Mouse (Mus musculus) heart, embryonic 16.5 days (tissue): ENCODE results near the gene Enpp5. TPM values are rescaled to one million over a fixed set of nuclear protein-coding genes. Genes with fewer than 3 reads are reported as not detected.

Experiments used
- ATAC-seq: fragments of 200-750 bp; cut with Nextera tagmentation; replicated peaks from 2 replicates; pipeline ENCODE4 v1.8.0; 2017; ENCODE audit warnings: moderate number of reproducible peaks; ENCODE audit not compliant: insufficient read depth, low FRiP score; ENCODE audit errors: extremely low read depth
- H3K27ac ChIP-seq: fragments of 300-500 bp; sonication (generic); 2 replicates; pipeline ENCODE4 v1.5.1; 2014; ENCODE audit warnings: mild to moderate bottlenecking, low read length, control low read depth, moderate library complexity
- H3K27me3 ChIP-seq: fragments of 300-500 bp; sonication (generic); 2 replicates; pipeline ENCODE4 v1.6.1; 2014; ENCODE audit warnings: low read length, mixed read lengths; ENCODE audit not compliant: control insufficient read depth, insufficient read depth
- H3K36me3 ChIP-seq: fragments of 300-500 bp; sonication (generic); 2 replicates; pipeline ENCODE4 v1.6.1; 2014; ENCODE audit not compliant: control insufficient read depth, insufficient read depth
- H3K4me1 ChIP-seq: fragments of 300-500 bp; sonication (generic); 2 replicates; pipeline ENCODE4 v1.6.1; 2014; ENCODE audit warnings: low read length, mixed read lengths; ENCODE audit not compliant: control insufficient read depth, insufficient read depth
- H3K4me2 ChIP-seq: fragments of 300-500 bp; sonication (generic); 2 replicates; pipeline ENCODE4 v1.6.1; 2014; ENCODE audit warnings: low read depth, mild to moderate bottlenecking, control low read depth, low read length
- H3K4me3 ChIP-seq: fragments of 300-500 bp; sonication (generic); 2 replicates; pipeline ENCODE4 v1.5.1; 2014; ENCODE audit warnings: mild to moderate bottlenecking, control low read depth, low read length
- H3K9ac ChIP-seq: fragments of 300-500 bp; sonication (generic); 2 replicates; pipeline ENCODE4 v1.6.1; 2014; ENCODE audit warnings: low read length, control low read depth
- H3K9me3 ChIP-seq: fragments of 300-500 bp; sonication (generic); replicated peaks from 2 replicates; pipeline ENCODE4 v1.6.1; 2016; ENCODE audit warnings: low read length; ENCODE audit not compliant: control insufficient read depth
- WGBS: fragments of 180-500 bp; shearing (Covaris S2); extraction: QIAGEN DNeasy Blood & Tissue Kit; methylation state at CpG from one replicate; pipeline ENCODE4 v1.1.7; 2014; 5-methylcytosine and 5-hydroxymethylcytosine counted together
- polyA plus RNA-seq: library from polyadenylated mRNA; unstranded; fragments of >200 nt; fragmentation: Nextera tagmentation; extraction: Ambion mirVana; gene quantifications from 2 replicates; pipeline ENCODE4 v1.2.1, GENCODE M21; 2015

Enpp5 gene
- polyA plus RNA-seq, 1 experiment from 2014 or later: 24.3 TPM

DNA sequence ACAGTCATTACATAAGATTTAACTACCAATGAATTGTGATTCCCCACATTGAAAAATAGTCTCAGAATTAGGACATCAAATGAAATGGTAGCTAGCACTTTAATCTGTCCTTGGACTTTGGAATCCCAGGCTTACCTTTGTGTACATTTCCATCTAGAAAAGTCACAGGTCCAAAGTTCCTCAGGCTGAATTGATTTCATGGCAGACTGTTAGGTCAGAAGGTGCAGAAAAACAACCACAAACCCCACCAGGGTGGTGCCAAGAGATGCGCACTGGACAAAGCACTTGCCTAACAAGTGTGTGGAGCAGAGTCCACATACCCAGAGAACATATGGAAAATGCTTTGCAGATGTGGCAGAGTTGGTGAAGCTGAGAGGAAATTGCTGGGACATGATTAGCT, 21.5 kb upstream of the Enpp5 start:
- WGBS: 81% methylated on average over 1 of the region's 1 CpGs
- ATAC-seq: no peak
- no peaks in the 10 kb centered on the region for H3K9me3 ChIP-seq
- H3K4me3 ChIP-seq: no peak overlapping the region
- no peak overlapping the region for H3K9ac ChIP-seq
- H3K4me2 ChIP-seq: no peak overlapping the region
- no peaks in the 10 kb centered on the region for H3K4me1 ChIP-seq
- no peaks in the 10 kb centered on the region for H3K27me3 ChIP-seq
- no peaks in the 10 kb centered on the region for H3K36me3 ChIP-seq
- H3K27ac ChIP-seq: no peak overlapping the region

DNA sequence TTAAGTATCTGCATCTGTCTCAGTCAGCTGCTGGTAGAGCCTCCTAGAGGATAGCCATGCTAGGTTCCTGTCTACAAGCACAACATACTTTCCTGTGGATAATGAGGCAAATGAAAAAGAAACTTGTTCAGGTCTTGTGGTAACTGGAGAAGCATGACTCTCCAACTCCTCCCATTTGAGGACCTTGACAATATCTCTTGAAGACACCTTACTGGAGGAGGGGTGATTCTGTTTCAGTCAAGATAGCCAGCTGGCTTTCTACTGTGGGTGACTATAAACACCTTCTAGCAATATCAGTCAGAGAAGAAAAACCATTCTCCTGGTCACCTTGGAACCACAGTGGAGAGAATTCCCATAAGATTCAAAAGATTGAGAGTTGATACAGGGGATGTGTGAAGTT, 20.5 kb upstream of the Enpp5 start:
- Histone ChIP-seq H3K4me2 (no peak overlapping the region), H3K4me3 (no peak overlapping the region), H3K9ac (no peak overlapping the region), H3K36me3 (no peaks in the 10 kb centered on the region), H3K9me3 (no peaks in the 10 kb centered on the region), H3K27me3 (no peaks in the 10 kb centered on the region), H3K4me1 (no peaks in the 10 kb centered on the region), H3K27ac (no peak overlapping the region)
- no peak for ATAC-seq

- Histone ChIP-seq H3K27me3 (no peaks in the 10 kb centered on the region), H3K9me3 (no peaks in the 10 kb centered on the region), H3K27ac (no peak overlapping the region), H3K4me3 (no peak overlapping the region), H3K9ac (no peak overlapping the region), H3K4me1 (no peaks in the 10 kb centered on the region), H3K4me2 (no peak overlapping the region), H3K36me3 (no peaks in the 10 kb centered on the region)
- 94% methylated on average over 1 of the region's 1 CpGs for WGBS
- ATAC-seq: no peak
Observed at GRCm38 (mm10) chr17:44060781-44061180, 17.8 kb upstream of the Enpp5 start.

DNA sequence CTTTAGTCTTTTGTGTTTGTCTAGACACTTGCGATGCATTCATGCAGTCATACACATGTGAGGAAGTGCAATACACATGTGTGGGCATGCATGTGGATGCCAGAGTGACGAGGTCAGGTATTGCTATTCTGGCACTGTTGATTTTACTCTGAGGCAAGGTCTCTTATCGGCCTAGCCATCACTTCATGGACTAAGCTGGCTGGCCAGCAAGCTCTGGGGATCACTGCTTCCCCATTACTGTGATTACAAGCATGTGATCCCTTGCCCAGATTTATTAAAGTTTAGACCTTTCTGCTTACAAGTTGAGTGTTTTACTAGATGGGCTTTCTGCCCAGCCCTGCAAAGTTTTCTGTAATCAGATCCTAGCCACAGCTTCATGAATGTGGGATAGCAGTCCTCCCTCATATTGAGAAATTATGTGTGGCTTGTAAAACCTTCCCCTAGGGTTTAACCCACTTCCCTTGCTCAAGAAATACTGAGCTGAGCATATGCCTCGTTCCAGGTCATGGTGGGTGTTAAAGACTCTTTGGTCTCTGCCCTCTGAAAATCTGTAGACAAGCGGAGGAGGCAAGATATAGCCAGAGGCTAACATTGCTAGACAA, 17.2 kb upstream of the Enpp5 start:
- Histone ChIP-seq H3K27me3 (no peaks in the 10 kb centered on the region), H3K4me1 (no peaks in the 10 kb centered on the region), H3K4me3 (no peak overlapping the region), H3K4me2 (no peak overlapping the region), H3K27ac (no peak overlapping the region), H3K36me3 (no peaks in the 10 kb centered on the region), H3K9ac (no peak overlapping the region), H3K9me3 (no peaks in the 10 kb centered on the region)
- 79% methylated on average over 5 of the region's 5 CpGs for WGBS
- ATAC-seq: no peak

DNA sequence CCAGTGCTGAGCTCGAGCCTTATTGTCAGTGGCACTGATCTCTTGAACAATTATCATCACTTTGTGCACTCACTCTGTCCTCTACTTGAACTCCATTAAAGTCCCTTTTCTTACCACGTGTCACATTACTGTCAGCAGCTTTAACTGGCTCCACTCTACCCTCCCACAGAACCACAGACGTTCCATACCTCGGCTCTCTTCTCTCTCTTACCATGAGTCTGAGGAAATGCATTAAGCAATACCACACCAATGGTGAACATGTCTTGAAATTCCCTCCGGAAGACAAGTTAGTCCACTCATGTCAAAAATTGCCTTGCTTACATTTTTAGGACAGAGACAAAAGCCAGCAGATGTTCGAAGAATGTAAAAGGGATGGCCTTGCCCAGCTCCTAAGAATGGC, 9.7 kb upstream of the Enpp5 start:
- no peaks in the 10 kb centered on the region for H3K27me3 ChIP-seq
- 63% methylated on average over 6 of the region's 6 CpGs for WGBS
- H3K4me3 ChIP-seq: no peak overlapping the region
- H3K36me3 ChIP-seq: no peaks in the 10 kb centered on the region
- H3K27ac ChIP-seq: no peak overlapping the region
- ATAC-seq: no peak
- H3K4me1 ChIP-seq: no peaks in the 10 kb centered on the region
- H3K9me3 ChIP-seq: no peaks in the 10 kb centered on the region
- no peak overlapping the region for H3K4me2 ChIP-seq
- H3K9ac ChIP-seq: no peak overlapping the region

- Histone ChIP-seq H3K9me3 (no peaks in the 10 kb centered on the region), H3K4me2 (no peak overlapping the region), H3K36me3 (no peaks in the 10 kb centered on the region), H3K4me3 (no peak overlapping the region), H3K4me1 (no peaks in the 10 kb centered on the region), H3K9ac (no peak overlapping the region), H3K27me3 (no peaks in the 10 kb centered on the region), H3K27ac (no peak overlapping the region)
- no peak for ATAC-seq
Observed at GRCm38 (mm10) chr17:44071680-44072079, 6.9 kb upstream of the Enpp5 start.

DNA sequence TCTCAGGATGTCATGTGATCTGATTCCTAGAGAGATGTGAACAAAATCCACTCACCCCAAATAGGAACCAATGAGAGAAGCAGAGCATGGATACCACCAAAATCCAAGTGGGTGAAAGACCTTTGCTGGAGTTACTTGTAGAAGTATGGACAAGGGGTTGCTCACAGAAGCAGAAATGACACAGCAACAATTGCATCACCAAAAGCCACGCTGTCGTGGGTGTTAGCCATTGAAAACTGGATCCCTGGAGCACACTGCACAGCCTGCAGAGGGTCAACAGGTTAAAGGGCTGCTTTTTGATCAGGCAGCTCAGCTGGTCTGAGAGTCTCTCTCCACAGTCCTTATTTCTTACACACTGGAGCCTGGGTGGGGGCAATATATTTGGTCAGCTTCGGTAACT, 3.0 kb upstream of the Enpp5 start:
- H3K9ac ChIP-seq: no peak overlapping the region
- no peak for ATAC-seq
- H3K27me3 ChIP-seq: no peaks in the 10 kb centered on the region
- no peaks in the 10 kb centered on the region for H3K36me3 ChIP-seq
- no peak overlapping the region for H3K4me2 ChIP-seq
- peaks cover 7% of the 10 kb centered on the region for H3K4me1 ChIP-seq
- no peaks in the 10 kb centered on the region for H3K9me3 ChIP-seq
- 80% methylated on average over 3 of the region's 3 CpGs for WGBS
- no peak overlapping the region for H3K27ac ChIP-seq
- no peak overlapping the region for H3K4me3 ChIP-seq

DNA sequence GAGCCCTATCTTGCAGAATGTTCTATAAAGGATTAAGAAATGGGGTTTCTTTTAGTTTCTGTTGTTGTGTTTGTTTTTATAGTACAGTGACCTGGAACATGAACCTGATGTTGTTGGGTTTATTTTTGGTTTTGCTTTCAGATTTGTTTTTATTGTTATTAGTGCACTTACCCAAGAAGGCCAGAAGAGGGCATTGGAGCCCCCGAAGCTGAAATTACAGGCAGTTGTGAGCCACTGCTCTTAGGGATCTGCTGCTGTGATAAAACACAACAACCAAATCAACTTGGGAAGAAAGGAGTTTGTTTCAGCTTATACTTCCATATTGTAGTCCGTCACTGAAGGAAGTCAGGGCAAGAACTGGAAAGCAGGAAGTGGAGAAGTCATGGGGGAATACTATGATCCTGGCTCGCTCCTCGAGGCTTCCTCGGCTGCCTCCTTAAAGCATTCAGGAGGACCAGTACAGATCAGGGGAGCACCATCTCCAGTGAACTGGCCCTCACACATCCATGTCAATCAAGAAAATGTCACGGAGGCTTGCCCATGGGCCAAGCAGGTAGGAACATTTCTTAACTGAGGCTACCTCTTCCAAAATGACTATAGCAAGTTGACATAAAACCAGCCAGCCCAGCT, 2.4 kb upstream of the Enpp5 start:
- no peaks in the 10 kb centered on the region for H3K9me3 ChIP-seq
- H3K4me2 ChIP-seq: 0 out of 2 replicates have a peak overlapping the region, but pooled peaks have one; percentile 3
- H3K27me3 ChIP-seq: no peaks in the 10 kb centered on the region
- 52% methylated on average over 6 of the region's 6 CpGs for WGBS
- H3K27ac ChIP-seq: no peak overlapping the region
- peaks cover 5% of the 10 kb centered on the region; the same call in 1 of the 2 replicates for H3K36me3 ChIP-seq
- peaks cover 7% of the 10 kb centered on the region for H3K4me1 ChIP-seq
- H3K4me3 ChIP-seq: no peak overlapping the region
- H3K9ac ChIP-seq: no peak overlapping the region
- ATAC-seq: no peak

DNA sequence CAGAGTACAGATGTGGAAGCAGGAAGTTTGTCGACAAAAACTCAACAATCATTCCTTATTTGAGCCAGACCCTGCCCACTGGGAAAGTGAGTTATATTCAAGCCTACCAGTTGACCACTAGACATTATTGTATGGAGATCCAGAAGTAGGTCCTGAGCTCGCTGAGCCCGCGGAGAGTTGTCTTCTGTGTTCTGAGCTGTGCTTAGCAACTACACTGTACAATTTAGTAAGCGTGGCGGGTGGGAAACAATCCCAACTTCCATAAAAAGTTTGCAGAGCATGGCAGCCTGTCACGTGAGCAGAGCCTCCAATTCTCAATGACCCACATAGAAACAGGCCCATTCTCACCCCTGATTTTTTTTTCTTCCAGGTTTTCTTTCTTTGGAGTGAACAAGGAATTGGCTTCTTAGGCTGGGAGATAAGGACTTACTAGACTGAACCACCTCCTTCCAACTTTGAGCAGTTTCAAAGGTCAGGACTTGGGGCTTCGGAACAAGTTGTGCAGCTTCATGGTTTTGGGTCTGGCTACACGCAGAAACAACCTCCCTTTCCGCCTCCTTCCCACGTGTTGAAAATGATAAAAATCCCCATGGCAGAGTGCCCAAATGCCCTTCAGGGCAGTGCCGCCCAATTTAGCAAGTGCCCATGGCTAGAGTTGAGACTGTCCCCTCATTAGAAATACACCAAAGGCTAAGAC, 1.3 kb upstream of the Enpp5 start:
- no peak overlapping the region for H3K4me2 ChIP-seq
- no peaks in the 10 kb centered on the region for H3K9me3 ChIP-seq
- H3K27ac ChIP-seq: no peak overlapping the region
- peaks cover 7% of the 10 kb centered on the region for H3K4me1 ChIP-seq
- ATAC-seq: no peak
- no peaks in the 10 kb centered on the region for H3K27me3 ChIP-seq
- H3K4me3 ChIP-seq: no peak overlapping the region
- H3K9ac ChIP-seq: no peak overlapping the region
- peaks cover 8% of the 10 kb centered on the region; the same call in 1 of the 2 replicates for H3K36me3 ChIP-seq
- WGBS: 67% methylated on average over 12 of the region's 12 CpGs
